Mouse (Mus musculus): ENCODE measurements at regions not wholly inside any gene's neighbourhood (a gene's known extent, or its start where the extent isn't known, plus 50 kb on each side); places are given as distances from the start of the nearest gene placed in this dataset.

GRCm38 (mm10) chr17:85932360-85933132, 212.4 kb downstream of the Srbd1 start:
- DNase-seq: no peak

GRCm38 (mm10) chr17:85931955-85932354, 213.0 kb downstream of the Srbd1 start:
- no peak for DNase-seq

- no peak for DNase-seq
Observed at GRCm38 (mm10) chr17:85930789-85931188, 214.2 kb downstream of the Srbd1 start.

GRCm38 (mm10) chr17:85930331-85930730, 214.6 kb downstream of the Srbd1 start:
- no peak for DNase-seq

- DNase-seq: no peak
Observed at GRCm38 (mm10) chr17:85929699-85930286, 215.2 kb downstream of the Srbd1 start.

- DNase-seq: no peak
Observed at GRCm38 (mm10) chr17:85928543-85928942, 216.4 kb downstream of the Srbd1 start.

GRCm38 (mm10) chr17:85927261-85927660, 217.7 kb downstream of the Srbd1 start:
- no peak for DNase-seq

- no peak for DNase-seq
Observed at GRCm38 (mm10) chr17:85926044-85926443, 218.9 kb downstream of the Srbd1 start.

GRCm38 (mm10) chr17:85921219-85921673, 223.7 kb downstream of the Srbd1 start:
- peak; percentile 48 for DNase-seq

- no peak for DNase-seq
Observed at GRCm38 (mm10) chr17:85919868-85920267, 225.1 kb downstream of the Srbd1 start.

GRCm38 (mm10) chr17:85915870-85916269, 227.8 kb upstream of the Six2 start:
- DNase-seq: no peak

- no peak for DNase-seq
Observed at GRCm38 (mm10) chr17:85914062-85914461, 226.0 kb upstream of the Six2 start.

GRCm38 (mm10) chr17:85908709-85909108, 220.6 kb upstream of the Six2 start:
- DNase-seq: no peak

- no peak for DNase-seq
Observed at GRCm38 (mm10) chr17:85906597-85907187, 218.6 kb upstream of the Six2 start.

- no peak for DNase-seq
Observed at GRCm38 (mm10) chr17:85902575-85902974, 214.5 kb upstream of the Six2 start.

GRCm38 (mm10) chr17:85899096-85899495, 211.0 kb upstream of the Six2 start:
- peak; percentile 11 for DNase-seq

GRCm38 (mm10) chr17:85895978-85896377, 207.9 kb upstream of the Six2 start:
- no peak for DNase-seq

GRCm38 (mm10) chr17:85891243-85891642, 203.2 kb upstream of the Six2 start:
- DNase-seq: no peak

- no peak for DNase-seq
Observed at GRCm38 (mm10) chr17:85889746-85890532, 201.9 kb upstream of the Six2 start.

- DNase-seq: no peak
Observed at GRCm38 (mm10) chr17:85888568-85889398, 200.7 kb upstream of the Six2 start.

GRCm38 (mm10) chr17:85886675-85887074, 198.6 kb upstream of the Six2 start:
- DNase-seq: no peak

- no peak for DNase-seq
Observed at GRCm38 (mm10) chr17:85886237-85886636, 198.2 kb upstream of the Six2 start.
